Mouse (Mus musculus) lung, postnatal 4 days (tissue): ENCODE data around the gene Pnmal1.
"Not testable (repeated sequence)": the region's sequence is repeated elsewhere in the genome, so short reads cannot be mapped to it uniquely, and the experiment has no call there.

Source experiments
- DNase-seq, 2 experiments: peaks; one replicate each; pipeline ENCODE4 v3.0.0; 2021

Gene Pnmal1

GRCm38 (mm10) chr7:16953776-16954175 is 5.7 kb upstream of the Pnmal1 start:
- not testable (repeated sequence) for DNase-seq

- no peak for DNase-seq
Measured at GRCm38 (mm10) chr7:16955712-16956111, 3.8 kb upstream of the Pnmal1 start.

GRCm38 (mm10) chr7:16956410-16957265 is 2.8 kb upstream of the Pnmal1 start:
- no peak for DNase-seq

GRCm38 (mm10) chr7:16961678-16962077 is 2.2 kb downstream of the Pnmal1 start:
- no peak for DNase-seq

- DNase-seq: no peak
Measured at GRCm38 (mm10) chr7:16968414-16968813, 8.9 kb downstream of the Pnmal1 start.

GRCm38 (mm10) chr7:16971160-16971559 is 11.7 kb downstream of the Pnmal1 start:
- peak in 1 of 2 experiments; percentile 41 for DNase-seq

- DNase-seq: peak; percentile 62 to 85
Measured at GRCm38 (mm10) chr7:16974018-16974417, 14.5 kb downstream of the Pnmal1 start.

GRCm38 (mm10) chr7:16976298-16976697 is 16.8 kb downstream of the Pnmal1 start:
- no peak for DNase-seq

- DNase-seq: no peak
Measured at GRCm38 (mm10) chr7:16978173-16978572, 18.7 kb downstream of the Pnmal1 start.

GRCm38 (mm10) chr7:16978593-16978992 is 19.1 kb downstream of the Pnmal1 start:
- DNase-seq: no peak

GRCm38 (mm10) chr7:16980348-16980747 is 20.9 kb downstream of the Pnmal1 start:
- peak; percentile 56 to 66 for DNase-seq

- peak; percentile 60 to 66 for DNase-seq
Measured at GRCm38 (mm10) chr7:16982859-16983568, 23.5 kb downstream of the Pnmal1 start, which contains the start of gene Gm42372. Gm42372 (plus strand) TSS chr7:16983086.

GRCm38 (mm10) chr7:16987541-16988149 is 28.2 kb downstream of the Pnmal1 start:
- no peak for DNase-seq

GRCm38 (mm10) chr7:16988405-16988804 is 28.9 kb downstream of the Pnmal1 start:
- DNase-seq: peak; percentile 57 to 85

GRCm38 (mm10) chr7:16990006-16990744 is 30.7 kb downstream of the Pnmal1 start:
- peak in 1 of 2 experiments; percentile 23 for DNase-seq

GRCm38 (mm10) chr7:16991681-16992450 is 32.4 kb downstream of the Pnmal1 start:
- DNase-seq: no peak

- no peak for DNase-seq
Measured at GRCm38 (mm10) chr7:16992451-16992807, 33.0 kb downstream of the Pnmal1 start, which contains the start of gene Ccdc8. Ccdc8 (plus strand) TSS chr7:16992708.

GRCm38 (mm10) chr7:16993651-16994399 is 34.3 kb downstream of the Pnmal1 start:
- DNase-seq: peak; percentile 85 to 94

- DNase-seq: peak in 1 of 2 experiments; percentile 17
Measured at GRCm38 (mm10) chr7:16994400-16994799, 34.9 kb downstream of the Pnmal1 start.

GRCm38 (mm10) chr7:16995345-16995744 is 35.9 kb downstream of the Pnmal1 start:
- DNase-seq: no peak

GRCm38 (mm10) chr7:16999233-16999632 is 39.8 kb downstream of the Pnmal1 start:
- no peak for DNase-seq
